Mouse (Mus musculus) small intestine, adult 2 months (tissue): ENCODE data around the gene Ttll1. TPM values are rescaled to one million over a fixed set of nuclear protein-coding genes. Genes with fewer than 3 reads are reported as not detected.
"Not testable (repeated sequence)": the region's sequence is repeated elsewhere in the genome, so short reads cannot be mapped to it uniquely, and the experiment has no call there.

ENCODE experiments used
- H3K27ac ChIP-seq: fragments of 200-500 bp; 2 replicates; pipeline ENCODE4 v1.5.1; 2012; ENCODE audit warnings: low read depth, low read length, control low read depth, inconsistent platforms; ENCODE audit not compliant: insufficient read depth
- H3K27me3 ChIP-seq: fragments of 200-500 bp; 2 replicates; pipeline ENCODE4 v1.6.1; 2012; ENCODE audit warnings: mild to moderate bottlenecking, moderate library complexity, low read length, inconsistent platforms; ENCODE audit not compliant: control insufficient read depth, insufficient read depth
- H3K36me3 ChIP-seq: fragments of 200-500 bp; 2 replicates; pipeline ENCODE4 v1.6.1; 2012; ENCODE audit warnings: mild to moderate bottlenecking, low read length, control low read depth, inconsistent platforms; ENCODE audit not compliant: control insufficient read depth, insufficient read depth
- H3K4me1 ChIP-seq: fragments of 200-500 bp; 2 replicates; pipeline ENCODE4 v1.6.1; 2012; ENCODE audit warnings: low read length, inconsistent platforms, mixed read lengths; ENCODE audit not compliant: control insufficient read depth, insufficient read depth, insufficient read length
- H3K4me3 ChIP-seq: fragments of 200-500 bp; 2 replicates; pipeline ENCODE4 v1.5.1; 2012; ENCODE audit warnings: low read depth, mild to moderate bottlenecking, control low read depth, inconsistent platforms, low read length, moderate library complexity
- CTCF ChIP-seq: fragments of 200-500 bp; IDR thresholded peaks from 2 replicates; pipeline ENCODE4 v1.5.1; 2012; ENCODE audit warnings: low read depth, mild to moderate bottlenecking, control low read depth, inconsistent platforms, low read length, moderate library complexity, mixed read lengths; ENCODE audit not compliant: insufficient replicate concordance, insufficient read length; ENCODE audit errors: extremely low read depth
- POLR2A ChIP-seq: fragments of 200-500 bp; IDR thresholded peaks from 2 replicates; pipeline ENCODE4 v1.6.1; 2012; ENCODE audit warnings: low read depth, mild to moderate bottlenecking, control low read depth, inconsistent platforms, low read length, moderate library complexity
- WGBS: fragments of 180-500 bp; shearing (Covaris S2); methylation state at CpG from one replicate; pipeline ENCODE4 v1.1.7; 2018; 5-methylcytosine and 5-hydroxymethylcytosine counted together
- polyA plus RNA-seq: library from polyadenylated mRNA; depleted of rRNA; stranded (reverse); fragments of >200 nt; gene quantifications from 2 replicates; pipeline ENCODE4 v1.2.3, GENCODE M21; 2012

Ttll1 gene
- polyA plus RNA-seq, 1 experiment = 3.1 TPM

DNA sequence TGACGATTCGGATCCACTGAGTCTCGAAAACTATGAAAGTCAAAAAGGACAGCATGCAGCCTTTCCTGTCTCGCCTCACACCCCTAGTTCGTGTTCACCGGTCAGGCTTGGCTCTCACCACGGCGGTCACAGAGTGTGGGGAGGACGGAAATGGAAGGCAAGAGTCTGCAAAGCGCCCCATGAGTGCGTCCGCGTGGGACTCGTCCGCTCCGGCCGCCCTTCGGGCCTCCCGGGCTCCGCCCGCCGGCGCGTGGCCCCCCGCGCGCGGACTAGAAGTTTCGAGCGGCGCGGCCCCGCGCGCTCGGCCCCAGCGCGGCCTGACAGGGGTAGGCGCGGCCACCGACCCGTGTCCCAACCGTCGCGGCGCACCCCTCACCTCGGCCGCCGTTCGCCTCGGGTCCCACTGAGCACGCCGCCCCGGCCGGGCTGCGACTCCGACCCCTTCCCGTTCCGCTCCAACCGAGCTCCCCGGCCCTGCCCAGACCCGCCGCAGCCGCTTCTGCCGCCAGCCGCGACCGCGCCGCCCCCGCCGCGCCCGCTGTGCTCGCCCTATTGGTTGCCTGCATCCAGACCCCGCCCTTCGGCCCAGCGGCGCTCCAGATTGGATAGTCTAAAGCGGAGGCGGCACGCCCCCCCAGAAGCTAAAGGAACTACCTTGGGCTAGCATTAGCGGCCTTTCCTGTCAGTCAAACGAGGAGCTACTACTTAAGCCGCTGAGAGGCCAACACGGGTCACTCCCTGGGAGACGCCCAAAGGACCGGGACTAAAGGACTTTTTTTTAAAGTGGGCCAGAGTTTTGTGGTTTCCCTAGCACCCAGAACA, 46.4 kb downstream of the Ttll1 start, which contains the start of gene Pacsin2:
TSS of gene Pacsin2 (minus strand) at position 524 of the 822 bp plus-strand sequence.
- H3K27ac ChIP-seq = peak within 1 kb of the TSS; percentile 91
- WGBS = under 1% methylated on average over 82 of the region's 88 CpGs
- no peaks in the 10 kb centered on the region for H3K27me3 ChIP-seq
- peaks cover 1% of the 10 kb centered on the region; the same call in 1 of the 2 replicates for H3K36me3 ChIP-seq
- no peak for TF ChIP-seq CTCF
- TF ChIP-seq POLR2A = peak; percentile 71
- peak within 1 kb of the TSS; percentile 91 for H3K4me3 ChIP-seq
- H3K4me1 ChIP-seq = peaks cover 19% of the 10 kb centered on the region; the same call in 1 of the 2 replicates

DNA sequence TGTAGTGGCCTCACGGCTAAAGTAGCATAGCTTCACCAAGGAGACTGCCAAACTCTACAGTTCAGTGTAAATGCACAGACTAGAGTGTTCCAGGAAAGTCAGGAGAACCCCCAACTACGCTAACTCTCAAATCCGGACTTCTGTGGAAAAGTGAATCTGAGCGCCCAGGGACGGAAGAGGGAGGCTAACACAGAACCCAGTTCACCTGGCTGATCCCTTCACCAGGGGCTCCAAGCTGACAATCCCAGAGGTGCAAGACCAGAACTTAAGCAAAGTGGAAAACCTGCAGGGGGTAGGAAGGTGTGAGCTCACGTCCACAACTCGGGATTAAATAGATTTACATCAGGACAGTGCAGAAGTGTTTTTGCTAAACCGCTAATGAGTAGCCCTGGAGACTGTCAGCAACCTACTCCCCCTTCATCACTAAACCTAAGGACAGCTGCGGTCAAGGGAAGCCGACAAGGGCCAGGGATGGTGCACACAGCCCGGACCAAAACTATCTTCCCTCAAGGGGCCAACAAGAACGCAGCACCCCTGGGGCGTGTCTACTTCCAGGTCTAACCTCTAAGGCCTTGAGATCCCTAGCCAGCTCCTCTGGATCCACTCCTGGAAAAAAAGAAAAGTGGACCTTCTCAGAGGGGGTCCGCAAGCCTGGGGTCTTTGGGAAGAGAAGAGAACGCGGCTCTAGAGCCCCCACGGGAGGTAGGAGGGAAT, 47.2 kb downstream of the Ttll1 start:
- Histone ChIP-seq H3K4me3 (peak overlapping the region; percentile 91), H3K27me3 (no peaks in the 10 kb centered on the region), H3K36me3 (peaks cover 1% of the 10 kb centered on the region; the same call in 1 of the 2 replicates), H3K27ac (peak overlapping the region; percentile 91), H3K4me1 (peaks cover 17% of the 10 kb centered on the region; the same call in 1 of the 2 replicates)
- 10% methylated on average over 17 of the region's 17 CpGs for WGBS
- TF ChIP-seq CTCF (no peak), POLR2A (no peak; the same call in 1 of the 2 replicates)

DNA sequence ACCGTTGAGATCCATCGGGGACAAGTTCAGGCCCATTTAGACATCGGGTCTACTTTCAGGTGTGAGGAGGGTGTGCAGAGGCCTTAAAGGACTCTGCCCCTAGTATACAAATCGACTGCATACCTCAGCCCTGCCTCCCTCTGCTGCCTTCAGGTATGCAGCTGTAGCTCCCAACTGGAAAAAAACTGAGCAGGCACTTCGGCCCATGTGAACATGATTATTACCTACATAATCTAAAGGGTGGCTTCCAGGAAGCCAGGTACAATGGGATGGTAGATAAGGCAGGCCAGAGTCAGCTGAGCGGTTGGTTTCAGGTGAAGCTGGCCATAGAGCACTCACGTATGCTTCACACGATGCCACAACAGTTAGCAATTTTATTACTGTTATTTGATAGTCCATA, 48.3 kb downstream of the Ttll1 start:
- H3K27me3 ChIP-seq, H3K36me3 ChIP-seq, H3K4me3 ChIP-seq: not testable (repeated sequence)
- peak overlapping the region; percentile 91 for H3K27ac ChIP-seq
- peaks cover 12% of the 10 kb centered on the region; the same call in 1 of the 2 replicates for H3K4me1 ChIP-seq
- WGBS = 29% methylated on average over 8 of the region's 8 CpGs

DNA sequence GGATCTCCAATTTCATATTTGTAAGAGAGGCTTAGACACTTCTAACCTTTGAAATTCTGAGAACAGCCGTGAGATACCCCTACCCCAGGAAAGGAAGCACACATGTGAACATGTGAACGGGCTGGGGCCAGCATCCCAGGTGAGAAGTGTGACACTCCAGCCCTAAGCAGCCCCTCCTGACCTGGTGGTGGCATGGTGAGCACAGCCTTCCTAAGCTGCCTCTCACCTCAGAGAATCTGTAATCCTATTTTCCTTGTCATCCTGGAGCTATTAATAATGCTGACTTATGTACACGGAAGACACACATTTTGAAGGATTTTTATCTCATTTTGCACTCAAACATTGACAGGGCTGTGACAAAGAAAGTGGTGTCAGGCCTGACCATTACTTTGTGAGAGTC, 49.8 kb downstream of the Ttll1 start:
- Histone ChIP-seq H3K4me1 (peaks cover 14% of the 10 kb centered on the region; the same call in 1 of the 2 replicates), H3K36me3 (peaks cover 1% of the 10 kb centered on the region; the same call in 1 of the 2 replicates), H3K4me3 (no peak overlapping the region), H3K27me3 (no peaks in the 10 kb centered on the region), H3K27ac (no peak overlapping the region)
- TF ChIP-seq CTCF = no peak
- no peak for TF ChIP-seq POLR2A
- WGBS = 89% methylated on average over 3 of the region's 3 CpGs

DNA sequence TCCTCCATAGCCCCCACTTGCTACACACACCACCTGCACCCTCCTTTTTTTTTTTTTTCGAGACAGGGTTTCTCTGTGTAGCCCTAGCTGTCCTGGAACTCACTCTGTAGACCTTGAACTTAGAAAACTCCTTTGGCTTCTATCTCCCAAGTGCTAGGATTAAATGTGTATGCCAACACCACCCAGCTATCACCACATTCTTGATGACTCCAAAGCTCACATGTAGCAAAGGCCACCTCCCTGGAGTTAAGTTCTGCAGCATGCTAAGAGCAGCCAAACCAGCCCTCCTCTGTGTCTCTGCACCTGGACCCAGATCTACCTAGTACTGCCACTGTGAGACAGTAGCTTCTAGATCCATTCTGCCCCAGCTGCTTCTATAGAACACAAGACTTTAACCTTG, 53.2 kb downstream of the Ttll1 start:
- 27% methylated on average over 1 of the region's 1 CpGs for WGBS
- peak overlapping the region; percentile 70 for H3K27ac ChIP-seq
- H3K4me1 ChIP-seq = peaks cover 37% of the 10 kb centered on the region
- no peaks in the 10 kb centered on the region for H3K27me3 ChIP-seq
- TF ChIP-seq POLR2A (no peak), CTCF (no peak)
- no peak overlapping the region for H3K4me3 ChIP-seq
- peaks cover 1% of the 10 kb centered on the region; the same call in 1 of the 2 replicates for H3K36me3 ChIP-seq

DNA sequence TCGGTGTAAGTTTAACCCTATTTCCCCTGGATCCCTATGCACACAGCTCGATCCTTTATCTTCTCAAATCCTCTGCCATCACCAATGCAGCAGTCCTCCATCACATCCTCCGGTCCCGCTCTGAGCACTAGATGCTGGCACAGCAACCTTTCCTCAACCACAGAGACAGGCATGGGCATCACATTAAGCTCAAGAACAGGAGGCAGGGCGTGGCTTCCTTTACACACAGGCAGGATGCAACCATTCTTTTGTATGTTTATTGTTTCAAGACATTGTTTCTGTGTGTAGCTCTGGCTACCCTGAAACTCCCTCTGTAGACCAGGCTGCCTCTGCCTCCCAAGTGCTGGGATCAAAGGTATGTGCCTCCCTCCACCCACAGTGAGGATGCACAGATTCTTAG, 55.1 kb downstream of the Ttll1 start:
- H3K36me3 ChIP-seq = no peaks in the 10 kb centered on the region
- H3K27ac ChIP-seq = 0 out of 2 replicates have a peak overlapping the region, but pooled peaks have one; percentile 0
- H3K4me1 ChIP-seq = peaks cover 50% of the 10 kb centered on the region
- H3K4me3 ChIP-seq = no peak overlapping the region
- no peaks in the 10 kb centered on the region for H3K27me3 ChIP-seq
- TF ChIP-seq POLR2A (no peak), CTCF (no peak)
- 75% methylated on average over 5 of the region's 5 CpGs for WGBS

DNA sequence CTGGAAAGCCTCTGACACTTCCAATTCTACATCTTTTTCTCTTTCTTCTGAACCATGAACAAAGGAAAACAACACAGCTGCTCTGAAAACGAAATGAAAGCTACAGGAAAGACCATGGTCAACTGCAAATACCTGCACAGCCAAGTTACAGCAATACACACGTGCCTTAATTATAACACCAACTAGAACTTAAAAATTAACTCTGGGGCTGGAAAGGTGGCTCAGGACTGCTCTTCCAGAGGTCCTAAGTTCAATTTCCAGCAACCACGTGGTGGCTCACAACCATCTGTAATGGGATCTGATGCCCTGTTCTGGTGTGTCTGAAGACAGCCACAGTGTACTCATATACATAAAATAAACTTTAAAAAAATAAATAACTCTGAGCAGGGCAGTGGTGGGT, 55.7 kb downstream of the Ttll1 start:
- 15% methylated on average over 3 of the region's 3 CpGs for WGBS
- no peak for TF ChIP-seq CTCF
- TF ChIP-seq POLR2A = no peak
- Histone ChIP-seq H3K4me1 (peaks cover 56% of the 10 kb centered on the region), H3K36me3 (no peaks in the 10 kb centered on the region), H3K27me3 (no peaks in the 10 kb centered on the region), H3K27ac (peak overlapping the region; percentile 69; the same call in 1 of the 2 replicates), H3K4me3 (no peak overlapping the region)
